Mouse (Mus musculus) ES-E14 (cell line): ENCODE measurements at regions not wholly inside any gene's neighbourhood (a gene's known extent, or its start where the extent isn't known, plus 50 kb on each side); places are given as distances from the start of the nearest gene placed in this dataset.

Experiments used
- CHD2 ChIP-seq: IDR thresholded peaks from 2 replicates; pipeline ENCODE4 v1.6.1; 2014; ENCODE audit warnings: mild to moderate bottlenecking, low read depth, low read length, inconsistent platforms
- HCFC1 ChIP-seq: IDR thresholded peaks from 2 replicates; pipeline ENCODE4 v1.6.1; 2012; ENCODE audit warnings: low read length, inconsistent platforms, borderline replicate concordance; ENCODE audit not compliant: insufficient read depth
- ZC3H11A ChIP-seq: IDR thresholded peaks from 2 replicates; pipeline ENCODE4 v1.6.1; 2012; ENCODE audit warnings: low read depth, mild to moderate bottlenecking, inconsistent platforms, low read length, borderline replicate concordance
- ZNF384 ChIP-seq: IDR thresholded peaks from 2 replicates; pipeline ENCODE4 v1.6.1; 2012; ENCODE audit warnings: low read depth, low read length, inconsistent platforms

DNA sequence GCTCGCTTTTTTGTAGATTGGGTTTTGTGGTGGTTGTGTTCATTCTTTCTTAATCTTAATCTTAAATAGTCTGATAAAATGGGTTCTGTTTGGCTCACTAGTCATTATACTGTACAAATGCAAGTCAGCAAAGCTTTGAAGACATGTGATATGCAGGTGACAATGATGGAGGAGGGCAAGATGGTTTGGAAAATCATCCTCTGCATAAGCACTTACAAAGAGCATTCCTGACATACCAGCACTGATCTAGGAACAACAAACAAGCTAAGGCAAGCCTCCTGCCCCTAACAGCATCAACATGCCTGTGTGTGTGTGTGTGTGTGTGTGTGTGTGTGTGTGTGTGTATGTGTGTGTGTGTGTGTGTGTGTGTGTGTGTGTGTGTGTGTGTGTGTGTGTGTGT lies 514.3 kb downstream of the Tmem38b start:
- TF ChIP-seq ZC3H11A (no peak), HCFC1 (no peak), ZNF384 (no peak), CHD2 (no peak)
